Mouse (Mus musculus) spleen, adult 12 weeks (tissue): ENCODE data around the gene Ptgds.

Experiments
- DNase-seq: peaks from one replicate; pipeline ENCODE4 v3.0.0; 2022; ENCODE audit warnings: low spot score

Gene Ptgds

DNA sequence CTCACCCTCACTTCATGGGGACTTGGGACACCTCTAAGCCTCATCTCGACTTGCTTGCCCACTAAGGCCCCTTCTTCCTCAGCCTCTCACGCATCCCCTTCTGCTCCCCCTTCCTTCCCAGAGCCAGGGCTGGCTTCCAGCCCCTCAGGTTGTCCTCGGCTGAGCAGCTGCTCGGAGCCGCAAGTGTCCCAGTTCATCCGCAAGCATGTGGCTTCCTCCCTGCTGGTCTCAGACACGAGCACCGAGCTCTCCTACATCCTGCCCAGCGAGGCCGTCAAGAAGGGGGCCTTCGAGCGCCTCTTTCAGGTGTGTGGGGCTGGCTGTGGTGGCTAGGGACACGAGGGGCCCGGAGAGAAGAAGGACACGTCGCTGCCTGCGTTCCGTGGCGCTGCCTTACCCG, 28.8 kb downstream of the Ptgds start:
- DNase-seq, result no peak

DNA sequence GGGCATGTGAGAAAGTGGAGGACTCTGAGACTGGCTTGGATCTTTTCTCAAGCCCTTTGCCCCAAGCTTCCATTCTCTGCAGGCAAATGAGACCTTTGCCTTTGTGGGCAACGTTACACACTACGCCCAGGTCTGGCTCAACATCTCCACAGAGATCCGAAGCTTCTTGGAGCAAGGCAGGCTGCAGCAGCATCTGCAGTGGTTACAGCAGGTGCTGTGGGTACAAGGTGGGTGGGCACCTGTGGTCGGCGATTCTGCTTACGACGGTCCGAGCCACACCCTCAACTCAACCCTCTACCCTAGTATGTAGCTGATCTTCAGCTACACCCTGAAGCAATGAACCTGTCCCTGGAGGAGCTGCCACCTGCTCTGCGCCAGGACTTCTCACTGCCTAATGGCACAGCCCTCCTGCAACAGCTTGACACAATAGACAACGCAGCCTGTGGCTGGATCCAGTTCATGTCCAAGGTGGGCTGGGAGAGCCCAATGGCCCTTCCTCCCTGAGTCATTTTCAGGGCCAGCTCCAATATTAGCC, 33.5 kb downstream of the Ptgds start:
- no peak for DNase-seq

DNA sequence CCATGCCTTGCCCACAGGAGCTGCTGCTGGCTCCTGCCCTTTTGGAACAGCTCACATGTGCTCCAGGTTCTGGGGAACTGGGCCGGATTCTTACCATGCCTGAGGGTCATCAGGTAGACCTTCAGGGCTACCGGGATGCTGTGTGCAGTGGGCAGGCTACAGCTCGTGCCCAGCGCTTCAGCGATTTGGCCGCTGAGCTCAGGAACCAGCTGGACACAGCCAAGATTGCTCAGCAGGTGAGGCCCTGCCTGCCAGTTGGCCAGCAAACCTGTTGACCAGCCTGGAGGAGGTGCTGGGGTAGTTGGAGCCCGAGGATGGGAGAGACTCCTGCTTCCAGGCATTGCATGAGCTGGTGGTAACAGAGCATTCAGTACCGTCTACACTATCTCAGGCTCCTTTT, 35.6 kb downstream of the Ptgds start:
- DNase-seq, result no peak

DNA sequence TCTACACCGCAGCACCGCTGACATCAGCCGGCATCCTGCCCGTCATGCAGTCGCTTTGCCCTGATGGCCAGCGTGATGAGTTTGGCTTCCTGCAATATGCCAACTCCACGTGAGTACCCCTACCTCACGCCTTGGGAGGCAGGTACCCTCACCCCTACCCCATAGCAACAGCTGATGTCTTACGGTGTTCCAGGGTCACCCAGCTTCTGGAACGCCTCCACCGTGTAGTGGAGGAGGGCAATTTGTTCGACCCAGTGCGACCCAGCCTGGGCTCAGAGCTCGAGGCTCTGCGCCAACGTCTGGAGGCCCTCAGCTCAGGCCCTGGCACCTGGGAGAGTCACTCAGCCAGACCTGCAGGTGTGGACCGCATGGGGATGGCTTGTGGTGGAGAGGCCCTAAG, 36.7 kb downstream of the Ptgds start:
- no peak for DNase-seq

DNA sequence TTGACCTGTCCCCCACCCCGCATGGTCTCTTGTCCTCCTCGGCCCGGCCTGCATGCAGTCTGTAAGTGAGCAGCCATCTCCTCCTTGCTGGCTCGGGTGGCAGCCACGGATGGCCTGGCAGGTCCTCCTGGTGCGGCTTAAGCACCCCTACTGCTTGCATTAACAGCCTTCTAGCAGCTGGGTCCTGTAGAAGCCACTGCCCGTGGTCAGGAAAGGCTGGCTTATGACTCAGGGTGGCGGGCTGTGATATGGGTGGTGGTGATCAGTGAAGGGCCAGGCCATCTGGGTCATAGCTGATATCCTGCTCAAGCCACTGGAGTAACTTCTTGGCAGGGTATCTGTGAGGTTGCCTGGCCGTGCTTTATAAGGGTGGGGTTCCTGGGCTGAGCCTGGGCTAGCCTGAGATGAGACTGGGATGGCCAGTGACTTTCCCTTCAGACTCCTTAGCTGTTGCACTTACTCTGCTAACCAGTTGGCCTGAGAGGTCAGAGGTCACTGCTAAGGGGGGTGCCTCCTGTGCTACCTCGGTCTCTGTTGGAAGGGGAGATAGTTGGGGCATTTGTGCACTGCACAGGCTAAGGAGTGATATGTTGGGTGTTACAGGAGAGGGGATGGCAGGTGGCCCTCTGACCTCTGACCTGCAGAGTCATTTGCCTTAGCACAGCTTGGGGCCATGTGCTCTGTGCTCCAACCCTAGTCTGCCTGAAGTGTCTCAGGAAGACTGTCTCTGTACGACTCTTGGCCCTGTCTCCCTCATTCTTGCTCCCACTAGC, 37.3 kb downstream of the Ptgds start:
- DNase-seq, result no peak

DNA sequence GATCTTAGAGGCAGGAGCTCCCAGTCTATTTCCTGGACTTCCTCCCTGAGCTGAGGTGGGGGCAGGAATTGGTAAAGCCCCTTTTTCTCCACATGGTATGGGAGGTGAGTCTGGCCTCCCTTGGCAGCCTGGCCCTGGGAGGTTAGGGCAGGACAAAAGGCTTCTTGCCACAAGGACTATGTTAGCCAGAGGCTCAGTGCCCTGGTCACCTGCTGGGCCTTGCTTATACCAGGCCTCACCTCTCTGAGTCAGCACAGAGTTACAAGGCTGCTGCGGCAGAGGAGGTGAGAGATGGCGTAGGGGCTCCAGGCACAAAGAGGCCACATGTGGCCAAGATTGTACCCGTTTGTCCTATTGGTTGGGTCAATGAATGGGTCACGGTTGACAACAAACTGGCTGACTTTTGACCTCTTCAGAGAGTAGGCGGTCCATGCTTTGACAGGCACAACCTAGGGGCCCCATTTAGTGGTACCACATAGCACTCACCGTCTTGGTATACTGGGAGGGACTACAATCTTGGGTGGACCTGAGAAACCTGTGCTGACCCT, 38.5 kb downstream of the Ptgds start:
- no peak for DNase-seq

DNA sequence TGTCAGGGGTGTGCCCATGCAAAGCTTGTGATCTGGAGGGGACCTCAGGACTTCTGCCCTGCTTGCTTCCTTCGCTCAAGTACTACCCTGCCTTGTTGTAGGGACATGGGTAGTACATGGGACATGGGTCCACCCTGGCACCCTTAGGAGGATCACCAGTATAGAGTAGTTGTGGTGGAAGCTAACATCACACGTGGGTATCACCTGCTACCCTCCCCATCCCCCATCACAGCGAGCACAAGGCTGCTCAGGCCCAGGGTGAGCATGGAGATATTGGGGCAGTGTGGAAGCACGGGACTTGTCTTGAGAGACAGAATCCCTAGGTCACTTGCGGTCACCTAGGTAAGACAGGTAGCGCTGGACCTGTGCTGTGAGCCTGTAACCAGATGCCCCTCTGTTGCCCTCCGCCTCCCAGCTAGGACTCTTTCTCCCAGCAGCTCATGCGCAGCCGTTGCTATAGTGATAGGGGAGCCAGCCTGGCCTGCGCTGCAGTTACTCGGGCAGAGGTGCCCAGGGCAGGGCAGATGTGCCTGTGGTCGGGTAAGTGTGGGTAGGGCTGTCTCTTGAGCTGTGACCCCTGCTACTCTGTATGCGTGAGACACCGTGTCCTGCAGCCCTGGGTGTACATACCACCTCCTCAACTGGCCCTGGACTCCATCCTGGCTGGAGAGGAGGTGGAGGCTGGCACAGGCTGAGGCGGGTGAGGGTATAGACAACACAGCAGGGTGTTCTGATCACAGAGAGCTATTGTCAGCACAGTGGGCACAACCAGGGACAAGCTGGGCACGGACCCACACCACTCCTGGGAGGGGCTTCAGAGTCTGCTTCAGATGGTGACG, 39.2 kb downstream of the Ptgds start:
- DNase-seq, result no peak

DNA sequence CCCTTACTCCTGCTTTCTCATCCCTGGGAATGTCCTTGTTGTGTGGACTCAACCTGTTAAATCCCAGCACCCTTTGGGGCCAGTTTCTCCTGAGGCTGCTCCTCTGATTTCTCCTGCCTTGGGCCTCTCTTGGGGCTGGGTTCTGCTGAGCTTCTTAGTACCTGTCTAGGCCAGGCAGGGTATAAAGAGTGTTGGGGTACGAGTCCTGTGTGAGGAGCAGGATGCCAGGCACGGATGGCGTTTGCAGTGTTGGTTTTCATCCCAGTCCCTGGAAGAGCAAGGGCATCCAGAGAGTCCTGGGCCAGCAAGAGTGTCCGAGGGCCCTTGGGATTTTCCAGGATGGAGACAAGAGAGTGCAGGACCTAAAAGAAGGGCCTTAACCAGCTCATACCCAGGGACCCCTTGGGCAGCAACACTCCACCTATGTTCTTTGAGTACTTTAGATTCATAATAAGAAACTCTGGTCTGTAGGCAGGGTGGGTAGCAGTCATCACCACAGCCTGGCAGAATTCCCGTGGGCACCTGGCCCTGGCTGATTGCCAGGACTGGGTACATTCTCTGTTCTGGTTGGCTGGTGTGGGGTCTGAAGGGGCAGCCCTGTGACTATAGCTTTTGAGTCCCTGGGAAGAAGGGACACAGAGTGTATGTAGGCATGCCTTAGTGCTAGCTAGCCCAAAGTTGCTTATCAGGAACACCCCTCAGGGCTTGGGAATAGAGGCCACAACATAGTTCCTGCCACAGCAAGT, 40.2 kb downstream of the Ptgds start:
- DNase-seq, result no peak

DNA sequence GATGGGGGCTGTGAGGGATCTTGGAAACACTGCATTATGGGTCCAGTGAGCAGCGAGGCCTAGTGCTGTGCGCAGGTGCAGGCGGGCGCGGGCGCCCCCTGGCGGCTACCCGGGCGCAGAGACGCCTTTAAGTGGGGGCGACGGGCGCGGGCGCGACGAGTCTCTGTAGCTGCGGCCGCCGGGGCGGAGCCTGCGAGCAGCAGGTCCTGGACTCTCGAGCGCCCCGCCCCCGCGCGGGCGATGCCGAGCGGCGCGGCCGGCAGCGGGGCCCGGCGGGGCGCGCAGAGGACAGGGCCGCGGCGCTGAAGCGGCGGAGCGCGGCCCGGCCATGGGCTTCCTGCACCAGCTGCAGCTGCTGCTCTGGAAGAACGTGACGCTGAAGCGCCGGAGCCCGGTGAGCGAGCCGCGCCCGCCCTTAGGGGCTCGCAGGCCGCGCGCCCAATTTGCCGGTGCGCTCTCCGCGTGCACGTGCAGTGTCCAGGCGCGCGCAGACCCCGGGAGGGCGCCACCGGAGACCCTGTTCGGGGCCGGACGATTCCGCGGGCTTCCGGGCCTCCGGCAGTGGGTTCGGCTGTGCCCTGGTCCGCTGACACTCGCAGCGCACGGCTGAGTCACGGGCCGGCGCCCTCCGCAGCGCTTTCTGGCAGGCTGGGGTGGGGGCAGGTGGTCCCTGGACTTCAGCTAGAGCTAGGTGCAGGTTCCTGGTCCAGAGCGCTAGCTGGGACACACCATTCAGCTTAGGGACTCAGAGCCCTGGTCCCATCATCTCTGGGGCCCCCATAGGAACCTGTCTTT, 41.2 kb downstream of the Ptgds start, which contains the start of gene Abca2:
Abca2 (plus strand) TSS at position 262 of the 795 bp plus-strand sequence.
- peak; percentile 81 for DNase-seq

DNA sequence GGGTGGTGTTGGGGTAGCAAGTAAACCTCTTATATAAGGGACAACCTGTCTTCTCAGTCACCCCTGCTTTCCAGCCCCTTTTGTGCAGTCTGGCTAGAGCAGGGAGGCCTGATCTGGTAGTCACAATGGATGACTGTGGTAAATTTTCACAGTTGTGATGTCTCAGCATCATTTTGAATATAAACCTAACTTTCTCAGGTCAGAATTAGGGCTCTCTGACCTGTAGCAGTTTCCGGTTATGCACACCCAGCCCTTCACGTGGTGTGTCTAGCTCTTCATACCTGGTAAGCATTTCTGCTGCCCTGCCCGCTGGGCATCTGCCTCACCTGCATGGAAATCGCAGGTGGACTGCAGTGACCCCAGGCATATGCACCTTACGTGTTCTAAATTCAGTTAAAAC, 42.6 kb downstream of the Ptgds start:
- DNase-seq, result no peak

DNA sequence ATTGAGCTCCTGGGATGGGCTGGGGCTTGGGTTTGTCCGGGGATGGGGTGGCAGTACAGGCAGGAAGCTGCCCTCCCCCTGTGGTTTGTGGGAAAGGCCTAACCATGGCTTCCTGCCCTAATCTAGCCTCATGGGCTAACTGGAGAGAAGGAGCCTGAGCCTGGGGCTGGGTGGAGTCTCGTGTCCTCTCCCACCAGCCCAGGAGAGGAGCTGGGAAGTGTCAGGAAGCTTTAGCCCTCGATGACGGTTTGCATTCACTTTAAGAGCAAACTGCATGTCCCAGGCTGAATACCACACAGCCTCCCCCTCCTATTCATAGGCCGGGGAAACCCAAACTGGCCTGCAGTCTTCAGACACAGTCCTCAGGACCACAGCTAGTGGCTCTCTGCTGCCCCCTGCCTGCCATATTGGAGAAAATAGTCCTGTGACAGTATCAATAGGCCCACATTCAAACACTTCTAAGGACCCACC, 43.1 kb downstream of the Ptgds start:
- DNase-seq, result peak; percentile 64

DNA sequence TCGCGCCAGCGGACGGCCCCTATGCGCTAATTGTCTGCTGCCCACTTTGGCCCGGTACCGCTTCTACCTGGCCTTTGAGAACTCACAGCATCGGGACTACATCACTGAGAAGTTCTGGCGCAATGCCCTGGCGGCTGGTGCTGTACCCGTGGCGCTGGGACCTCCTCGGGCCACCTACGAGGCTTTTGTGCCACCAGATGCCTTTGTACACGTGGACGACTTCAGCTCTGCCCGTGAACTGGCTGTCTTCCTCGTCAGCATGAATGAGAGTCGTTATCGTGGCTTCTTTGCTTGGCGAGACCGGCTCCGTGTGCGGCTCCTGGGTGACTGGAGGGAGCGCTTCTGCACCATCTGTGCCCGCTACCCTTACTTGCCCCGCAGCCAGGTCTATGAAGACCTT, 44.4 kb downstream of the Ptgds start:
- DNase-seq, result no peak

DNA sequence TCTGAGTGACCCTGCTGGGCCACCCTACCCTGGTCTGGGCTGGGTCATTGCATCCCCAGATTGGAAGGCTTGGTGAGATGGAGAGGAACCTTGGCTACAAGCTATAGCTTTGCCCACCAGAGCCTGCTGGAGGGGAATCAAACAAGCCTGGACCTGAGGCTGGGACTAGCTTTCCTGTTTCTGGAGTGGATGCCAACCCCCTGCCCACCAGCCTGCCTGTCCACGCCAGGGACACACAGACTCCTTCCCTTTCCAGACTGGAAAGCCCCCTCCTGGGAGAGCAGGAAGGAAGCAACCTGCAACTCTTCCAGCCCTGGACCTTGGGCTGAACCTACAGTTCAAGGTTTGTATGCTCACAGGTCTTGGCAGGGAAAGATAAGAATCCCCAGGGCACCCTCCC, 46.2 kb downstream of the Ptgds start:
- no peak for DNase-seq

DNA sequence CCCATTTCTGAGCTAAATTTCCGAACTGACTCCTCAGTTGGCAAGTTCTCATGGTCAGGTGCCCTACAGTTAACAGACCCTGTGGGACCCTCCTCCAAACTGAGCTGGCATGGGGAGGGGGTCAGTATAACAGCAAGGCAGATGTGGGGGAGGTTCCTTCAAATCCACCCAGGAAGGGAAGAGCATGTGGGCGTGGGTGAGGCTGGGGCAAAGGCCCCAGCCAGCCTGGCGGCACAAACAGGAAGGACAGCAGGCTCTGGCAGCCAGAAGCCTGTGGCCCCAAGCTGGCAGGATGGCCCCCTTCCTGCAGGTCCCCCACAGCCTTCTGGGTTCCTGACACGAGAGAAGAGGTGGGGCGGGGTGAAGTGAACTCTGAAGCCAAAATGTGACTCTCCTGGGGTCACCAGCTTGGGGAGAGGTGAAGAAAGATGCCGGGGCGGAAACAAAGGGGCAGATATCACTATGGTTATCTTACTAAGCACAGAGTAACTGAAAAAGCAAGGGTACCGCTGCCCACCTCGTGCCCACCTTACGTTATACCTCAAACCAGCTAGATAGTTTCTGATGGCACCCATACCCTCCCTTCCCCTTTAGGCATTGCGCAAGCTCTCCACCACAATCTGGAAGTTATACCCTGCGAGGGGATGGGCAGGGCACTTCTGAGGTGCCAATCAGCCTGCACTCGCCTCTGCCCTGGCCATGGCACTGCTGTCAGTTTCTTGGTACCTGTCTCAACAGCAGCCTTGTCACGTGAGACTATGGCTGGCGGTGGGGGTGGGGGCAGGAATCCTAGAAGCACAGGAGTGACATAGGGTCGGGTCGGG, 47.0 kb downstream of the Ptgds start, which contains the start of gene Fut7:
Fut7 (plus strand) TSS at position 681 of the 824 bp plus-strand sequence.
- DNase-seq, result no peak

DNA sequence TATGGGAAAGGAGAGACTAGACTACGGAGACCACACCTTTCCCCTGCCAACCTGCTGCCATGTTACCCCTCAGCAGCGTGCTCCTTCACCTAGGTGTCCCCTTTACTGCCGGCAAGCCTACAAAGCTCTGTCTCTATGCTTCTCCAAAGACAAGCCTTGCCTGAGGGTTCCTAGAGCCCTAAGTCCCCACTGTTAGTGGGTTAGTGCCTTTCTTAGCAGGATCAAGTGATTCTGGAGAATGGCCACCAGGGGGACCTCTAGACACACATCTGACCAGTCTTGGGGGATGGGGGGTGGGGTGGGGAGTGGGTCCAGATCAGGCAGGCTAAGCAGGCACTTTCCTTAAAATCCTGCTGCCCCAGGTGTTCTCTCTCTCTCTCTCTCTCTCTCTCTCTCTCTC, 48.0 kb downstream of the Ptgds start:
- DNase-seq, result no peak

DNA sequence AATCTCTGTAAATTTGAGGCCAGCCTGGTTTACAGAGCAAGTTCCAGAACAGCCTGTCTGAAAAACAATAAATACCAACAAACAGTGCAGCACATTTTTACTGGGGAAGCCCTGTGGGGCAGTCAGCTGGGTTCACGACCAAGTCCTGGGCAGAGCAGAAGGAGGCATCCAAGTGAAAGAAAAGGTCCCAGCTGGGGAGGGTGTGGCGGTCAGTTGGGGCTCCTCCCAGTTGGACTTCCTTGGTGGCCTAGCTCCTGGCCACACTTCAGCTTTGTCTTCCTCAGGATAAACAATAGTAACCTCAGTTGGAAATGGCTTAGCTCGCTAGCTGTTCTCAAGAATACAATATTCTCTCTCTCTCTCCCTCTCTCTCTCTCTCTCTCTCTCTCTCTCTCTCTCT, 52.4 kb downstream of the Ptgds start:
- DNase-seq, result no peak
